Mouse (Mus musculus): ENCODE data around the gene Ptprc. TPM values are rescaled to one million over a fixed set of nuclear protein-coding genes. Genes with fewer than 3 reads are reported as not detected.

The Ptprc gene
- 1 to 10 TPM; 1.4 to 4.4 TPM for total RNA-seq (2021)
- long read RNA-seq, experiment 1 = 0 reads
- long read RNA-seq, experiment 2, partial matches to known transcripts = 1 of 2 reads
- long read RNA-seq, experiment 2, other reads (novel, unspliced or antisense) = 1 of 2 reads

GRCm38 (mm10) chr1:138175494-138175893 lies at the start of gene Ptprc:
TSS of gene Ptprc (minus strand) at chr1:138175708.
- intact Hi-C loops (cut with DNase I) = no loop called here
- DNase-seq = no peak

- intact Hi-C loops (cut with DNase I) = no loop called here
- no peak for DNase-seq
Measured at GRCm38 (mm10) chr1:138214736-138215458, 39.4 kb upstream of the Ptprc start.

GRCm38 (mm10) chr1:138210387-138211024 lies 35.0 kb upstream of the Ptprc start:
- no peak for DNase-seq
- intact Hi-C loops (cut with DNase I) = no loop called here

GRCm38 (mm10) chr1:138209751-138210150 lies 34.2 kb upstream of the Ptprc start:
- DNase-seq = no peak
- intact Hi-C loops (cut with DNase I) = no loop called here

- no peak for DNase-seq
- intact Hi-C loops (cut with DNase I) = no loop called here
Measured at GRCm38 (mm10) chr1:138206041-138206440, 30.5 kb upstream of the Ptprc start.

GRCm38 (mm10) chr1:138191689-138192508 lies 16.4 kb upstream of the Ptprc start:
- intact Hi-C loops (cut with DNase I) = no loop called here
- peak in 1 of 2 experiments; percentile 15 for DNase-seq

- no peak for DNase-seq
- intact Hi-C loops (cut with DNase I) = no loop called here
Measured at GRCm38 (mm10) chr1:138188131-138188530, 12.6 kb upstream of the Ptprc start.

- DNase-seq = no peak
- intact Hi-C loops (cut with DNase I) = no loop called here
Measured at GRCm38 (mm10) chr1:138185904-138186303, 10.4 kb upstream of the Ptprc start.

- intact Hi-C loops (cut with DNase I) = no loop called here
- DNase-seq = no peak
Measured at GRCm38 (mm10) chr1:138180081-138180480, 4.6 kb upstream of the Ptprc start.

- no peak for DNase-seq
- intact Hi-C loops (cut with DNase I) = no loop called here
Measured at GRCm38 (mm10) chr1:138174705-138175492, 609 bp downstream of the Ptprc start.

- no peak for DNase-seq
- intact Hi-C loops (cut with DNase I) = no loop called here
Measured at GRCm38 (mm10) chr1:138174143-138174542, 1.4 kb downstream of the Ptprc start.

- DNase-seq = no peak
- intact Hi-C loops (cut with DNase I) = no loop called here
Measured at GRCm38 (mm10) chr1:138173669-138174068, 1.8 kb downstream of the Ptprc start.

GRCm38 (mm10) chr1:138172547-138172946 lies 3.0 kb downstream of the Ptprc start:
- DNase-seq = no peak
- intact Hi-C loops (cut with DNase I) = no loop called here

- intact Hi-C loops (cut with DNase I) = no loop called here
- DNase-seq = no peak
Measured at GRCm38 (mm10) chr1:138172096-138172495, 3.4 kb downstream of the Ptprc start.

GRCm38 (mm10) chr1:138166233-138166771 lies 9.2 kb downstream of the Ptprc start:
- DNase-seq = no peak
- intact Hi-C loops (cut with DNase I) = no loop called here

GRCm38 (mm10) chr1:138162638-138163037 lies 12.9 kb downstream of the Ptprc start:
- DNase-seq = no peak
- intact Hi-C loops (cut with DNase I) = no loop called here

GRCm38 (mm10) chr1:138158921-138159320 lies 16.6 kb downstream of the Ptprc start:
- intact Hi-C loops (cut with DNase I) = no loop called here
- DNase-seq = no peak

- no peak for DNase-seq
- intact Hi-C loops (cut with DNase I) = no loop called here
Measured at GRCm38 (mm10) chr1:138158236-138158635, 17.3 kb downstream of the Ptprc start.

GRCm38 (mm10) chr1:138157709-138158108 lies 17.8 kb downstream of the Ptprc start:
- no peak for DNase-seq
- intact Hi-C loops (cut with DNase I) = no loop called here

- no peak for DNase-seq
- intact Hi-C loops (cut with DNase I) = no loop called here
Measured at GRCm38 (mm10) chr1:138157008-138157407, 18.5 kb downstream of the Ptprc start.
